Mouse (Mus musculus): Measurements from ENCODE around the gene Oprm1.

- TF ChIP-seq CTCF (IDR thresholded peaks at IDR 0.05; ENCODE audit: borderline replicate concordance, extremely low read depth, insufficient read depth, insufficient read length) (no peak), POLR2A (IDR thresholded peaks at IDR 0.05; ENCODE audit: borderline replicate concordance, extremely low read depth, insufficient read depth, insufficient read length, poor library complexity, severe bottlenecking) (no peak)
Measured at GRCm38 (mm10) chr10:6927600-6928223, 169.4 kb downstream of the Oprm1 start.

Measured in brain, embryonic 14.5 days (tissue).